Mouse (Mus musculus) gastrocnemius, postnatal 10 days (tissue): Measurements from ENCODE around the gene Orc1. TPM values are rescaled to one million over a fixed set of nuclear protein-coding genes. Genes with fewer than 3 reads are reported as not detected.

ENCODE experiments used
- DNase-seq: peaks from one replicate; pipeline ENCODE4 v3.0.0; 2021; ENCODE audit warnings: mixed read lengths
- total RNA-seq, 2 experiments: library from RNA; stranded (reverse); gene quantifications; 2 replicates each; pipeline ENCODE4 v1.2.3; 2021

Orc1 gene
- total RNA-seq, 2 experiments from 2014 or later = 0.33 to 0.81 TPM

DNA sequence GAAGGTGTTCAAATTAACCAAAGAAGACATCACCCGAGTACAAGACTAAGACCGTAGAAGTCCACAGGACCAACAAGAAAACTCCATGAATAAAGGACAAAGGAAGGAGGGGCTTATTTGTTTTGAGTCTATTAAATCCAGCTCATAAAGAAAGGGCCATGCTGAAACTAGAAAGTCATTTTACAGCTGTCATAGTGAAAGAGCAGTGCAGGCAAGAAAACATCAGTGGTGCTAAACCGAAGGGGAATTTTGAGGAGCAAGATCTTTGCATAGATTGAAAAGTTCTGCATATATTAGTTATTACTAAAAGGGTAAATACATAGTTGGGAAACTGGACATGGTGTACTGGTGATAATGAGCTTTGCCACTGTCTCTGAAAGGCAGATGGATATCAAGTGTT, 58.5 kb downstream of the Orc1 start:
- DNase-seq = no peak

GRCm38 (mm10) chr4:108638752-108639151, 59.5 kb downstream of the Orc1 start:
- DNase-seq = no peak

- peak; percentile 6 for DNase-seq
These were observed 85.2 kb downstream of the Orc1 start for GRCm38 (mm10) chr4:108664407-108664806.

Other genes starting within 250 kb of the Orc1 start
- gene Shisal2a, start 196.1 kb upstream of the Orc1 start, total RNA-seq = not detected
- gene Gpx7, start 172.5 kb upstream of the Orc1 start, total RNA-seq = 10 to 100 TPM; 20.7 to 29.0 TPM
- 10 to 100 TPM; 21.9 to 28.8 TPM for gene Tut4, start 120.0 kb upstream of the Orc1 start, total RNA-seq
- gene Prpf38a, start 87 bp upstream of the Orc1 start, total RNA-seq = 10 to 100 TPM; 25.1 to 27.6 TPM
- gene Cc2d1b, start 40.5 kb downstream of the Orc1 start, total RNA-seq = 10 to 100 TPM; 20.0 to 24.8 TPM
- 1 to 10 TPM in 1 of 2 experiments, under 1 TPM in 1; 0.42 to 1.2 TPM for gene 3110021N24Rik, start 140.2 kb downstream of the Orc1 start, total RNA-seq
- gene Zfyve9, start 201.4 kb downstream of the Orc1 start, total RNA-seq = 10 to 100 TPM; 26.1 to 28.5 TPM